Mouse (Mus musculus): ENCODE measurements around the gene Gm49396.

Gm49396 gene

GRCm38 (mm10) chr7:30563117-30563905 lies at the start of gene Gm49396, which contains the start of the genes U2af1l4 and Psenen:
Gene Gm49396 (plus strand): TSS chr7:30563344.
Gene U2af1l4 (plus strand): TSS chr7:30563301.
Gene Psenen (minus strand): TSS chr7:30563627.
- peak; percentile 99 for DNase-seq (ENCODE audit: low spot score)

GRCm38 (mm10) chr7:30515003-30515760 lies 48.0 kb upstream of the Gm49396 start:
- no peak for DNase-seq (ENCODE audit: low spot score)

GRCm38 (mm10) chr7:30518325-30518724 lies 44.8 kb upstream of the Gm49396 start:
- no peak for DNase-seq (ENCODE audit: low spot score)

- no peak for DNase-seq (ENCODE audit: low spot score)
Observed at GRCm38 (mm10) chr7:30520396-30520795, 42.7 kb upstream of the Gm49396 start.

- DNase-seq (ENCODE audit: low spot score) = no peak
Observed at GRCm38 (mm10) chr7:30520856-30521255, 42.3 kb upstream of the Gm49396 start.

GRCm38 (mm10) chr7:30522871-30523270 lies 40.3 kb upstream of the Gm49396 start:
- DNase-seq (ENCODE audit: low spot score) = no peak

GRCm38 (mm10) chr7:30524487-30524886 lies 38.7 kb upstream of the Gm49396 start:
- DNase-seq (ENCODE audit: low spot score) = no peak

GRCm38 (mm10) chr7:30525954-30526353 lies 37.2 kb upstream of the Gm49396 start:
- DNase-seq (ENCODE audit: low spot score) = no peak

- DNase-seq (ENCODE audit: low spot score) = no peak
Observed at GRCm38 (mm10) chr7:30526399-30526798, 36.7 kb upstream of the Gm49396 start.

- DNase-seq (ENCODE audit: low spot score) = no peak
Observed at GRCm38 (mm10) chr7:30526981-30527380, 36.2 kb upstream of the Gm49396 start.

- no peak for DNase-seq (ENCODE audit: low spot score)
Observed at GRCm38 (mm10) chr7:30531291-30531815, 31.8 kb upstream of the Gm49396 start.

GRCm38 (mm10) chr7:30532931-30533330 lies 30.2 kb upstream of the Gm49396 start:
- DNase-seq (ENCODE audit: low spot score) = peak; percentile 74

GRCm38 (mm10) chr7:30533941-30534632 lies 29.1 kb upstream of the Gm49396 start:
- DNase-seq (ENCODE audit: low spot score) = peak; percentile 41

- peak; percentile 99 for DNase-seq (ENCODE audit: low spot score)
Observed at GRCm38 (mm10) chr7:30534633-30535577, 28.2 kb upstream of the Gm49396 start, which contains the start of gene Arhgap33. Gene Arhgap33 (minus strand): TSS chr7:30535060.

- DNase-seq (ENCODE audit: low spot score) = no peak
Observed at GRCm38 (mm10) chr7:30540572-30540971, 22.6 kb upstream of the Gm49396 start.

GRCm38 (mm10) chr7:30544327-30544726 lies 18.8 kb upstream of the Gm49396 start:
- DNase-seq (ENCODE audit: low spot score) = no peak

- DNase-seq (ENCODE audit: low spot score) = no peak
Observed at GRCm38 (mm10) chr7:30549880-30550279, 13.3 kb upstream of the Gm49396 start.

- no peak for DNase-seq (ENCODE audit: low spot score)
Observed at GRCm38 (mm10) chr7:30550603-30551002, 12.5 kb upstream of the Gm49396 start.

GRCm38 (mm10) chr7:30551445-30552101 lies 11.6 kb upstream of the Gm49396 start:
- DNase-seq (ENCODE audit: low spot score) = peak; percentile 82

Data from retina, embryonic 14.5 days (tissue).